Mouse (Mus musculus): Measurements from ENCODE around the gene Mrpl2.

Mrpl2 gene

DNA sequence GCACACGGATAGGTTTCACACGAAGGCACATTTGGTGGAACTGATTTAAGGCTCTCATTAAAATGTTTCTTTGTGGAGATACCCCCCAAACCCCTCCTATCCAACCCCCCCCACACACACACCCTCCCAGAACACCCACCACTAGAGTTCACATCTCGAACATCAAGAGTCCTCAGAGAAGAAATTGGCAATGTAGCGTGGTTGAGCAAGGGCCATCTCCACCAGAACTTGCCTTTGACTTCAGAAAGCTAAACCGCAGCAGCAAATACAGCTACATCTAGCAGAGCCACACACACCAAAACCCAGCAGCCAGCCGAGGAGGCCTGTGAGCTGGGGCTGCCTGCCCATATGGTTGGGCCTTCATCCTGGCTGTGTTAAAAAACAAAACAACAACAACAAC is 18.6 kb upstream of the Mrpl2 start:
- DNase-seq (ENCODE audit: low spot score) = no peak

DNA sequence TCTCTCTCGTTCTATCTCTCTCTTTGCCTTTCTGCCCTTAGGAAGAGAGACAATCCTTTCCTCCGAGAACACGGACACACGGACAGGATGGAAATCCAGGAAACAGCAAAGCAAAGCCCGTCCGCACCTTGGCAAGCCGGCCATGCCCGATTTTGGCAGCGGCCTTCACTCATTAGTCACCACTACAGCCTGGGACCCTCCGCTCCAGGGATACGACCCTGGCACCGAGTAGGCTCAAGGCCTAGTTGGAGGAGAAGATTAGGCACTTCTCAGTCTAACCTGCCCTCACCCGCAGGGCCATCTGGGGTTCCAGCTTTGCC is 17.6 kb upstream of the Mrpl2 start:
- DNase-seq (ENCODE audit: low spot score) = no peak

DNA sequence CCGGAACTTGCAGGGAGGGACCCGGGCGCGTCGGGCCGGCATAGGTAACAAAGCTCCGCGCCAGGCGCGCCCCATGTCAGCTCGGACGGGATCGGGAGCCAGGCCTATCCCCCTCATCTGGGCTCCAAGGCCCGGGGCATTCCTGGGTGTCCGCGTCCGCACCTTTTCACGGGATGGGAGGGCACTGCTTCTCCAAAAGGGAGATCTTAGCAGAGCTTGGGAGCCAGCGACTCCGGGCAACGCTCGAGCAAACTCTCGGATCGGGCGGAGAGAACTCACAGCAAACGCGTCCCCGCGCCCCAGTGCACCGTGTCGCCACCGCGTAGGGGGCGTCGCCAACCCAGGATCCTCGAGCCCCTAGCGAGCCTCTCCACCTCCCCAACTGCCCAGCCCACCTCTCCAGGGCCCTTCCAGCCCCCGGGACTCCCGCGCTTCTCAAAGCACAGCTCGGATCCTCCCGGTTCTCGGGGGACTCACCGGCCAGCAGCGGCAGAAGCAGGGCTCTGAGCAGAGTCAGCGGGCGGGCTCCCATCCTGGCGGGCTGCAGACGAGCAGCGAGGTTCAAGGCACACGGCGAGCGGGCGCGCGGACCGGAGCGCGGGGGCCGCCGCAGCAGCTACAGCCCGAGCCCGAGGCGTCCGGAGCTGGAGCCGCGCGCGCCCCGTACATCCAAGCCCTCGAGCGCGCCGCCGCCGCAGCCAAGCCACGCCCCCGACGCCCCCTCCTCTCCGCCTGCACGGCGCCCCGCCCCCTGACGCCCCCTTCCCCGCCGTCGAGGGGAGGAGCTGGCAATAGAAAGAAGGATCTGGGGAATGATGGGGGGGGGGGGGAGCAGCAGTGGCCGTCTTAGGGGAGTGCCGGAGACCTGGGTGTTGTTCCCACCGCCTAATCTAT is 17.0 kb upstream of the Mrpl2 start, which contains the start of gene Ptk7:
Gene Ptk7 (minus strand): TSS at position 714 of the 894 bp plus-strand sequence.
- DNase-seq (ENCODE audit: low spot score) = no peak

DNA sequence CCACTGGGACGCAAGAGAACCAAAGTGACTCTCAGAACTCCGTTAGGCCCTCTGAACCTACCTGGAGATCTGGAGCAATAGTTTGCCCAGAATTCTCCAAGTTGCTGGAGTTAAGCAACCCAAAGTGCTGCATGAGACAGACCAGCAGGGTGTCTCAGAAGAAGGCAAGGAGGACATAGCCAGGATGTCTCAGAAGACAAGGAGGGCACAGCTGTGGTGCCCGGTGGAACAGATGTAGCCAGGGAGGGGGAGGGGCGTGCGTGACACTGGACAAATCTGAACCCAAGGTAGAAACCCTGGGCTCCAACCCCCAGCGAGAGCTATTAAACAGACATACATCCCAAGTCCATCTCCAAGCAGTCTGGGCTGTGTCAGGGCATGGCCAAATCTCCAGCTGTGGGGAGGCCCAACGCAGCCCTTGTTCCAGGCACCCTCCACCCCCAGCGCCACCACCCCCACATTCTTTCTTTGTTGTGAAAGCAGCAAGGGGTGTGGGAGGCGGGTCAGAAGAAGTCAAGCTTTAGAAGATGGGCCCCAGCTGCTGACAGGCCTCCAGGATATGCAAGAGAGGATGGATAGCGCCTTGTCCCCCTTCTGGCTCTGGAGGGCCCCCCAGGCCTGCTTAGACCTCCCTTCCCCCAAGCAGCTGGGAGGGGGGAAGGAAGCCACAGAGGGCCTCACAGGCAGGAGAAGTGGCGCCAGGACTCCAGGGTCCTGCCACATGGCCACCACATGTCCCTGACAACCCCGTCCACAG is 16.2 kb upstream of the Mrpl2 start:
- DNase-seq (ENCODE audit: low spot score) = no peak

DNA sequence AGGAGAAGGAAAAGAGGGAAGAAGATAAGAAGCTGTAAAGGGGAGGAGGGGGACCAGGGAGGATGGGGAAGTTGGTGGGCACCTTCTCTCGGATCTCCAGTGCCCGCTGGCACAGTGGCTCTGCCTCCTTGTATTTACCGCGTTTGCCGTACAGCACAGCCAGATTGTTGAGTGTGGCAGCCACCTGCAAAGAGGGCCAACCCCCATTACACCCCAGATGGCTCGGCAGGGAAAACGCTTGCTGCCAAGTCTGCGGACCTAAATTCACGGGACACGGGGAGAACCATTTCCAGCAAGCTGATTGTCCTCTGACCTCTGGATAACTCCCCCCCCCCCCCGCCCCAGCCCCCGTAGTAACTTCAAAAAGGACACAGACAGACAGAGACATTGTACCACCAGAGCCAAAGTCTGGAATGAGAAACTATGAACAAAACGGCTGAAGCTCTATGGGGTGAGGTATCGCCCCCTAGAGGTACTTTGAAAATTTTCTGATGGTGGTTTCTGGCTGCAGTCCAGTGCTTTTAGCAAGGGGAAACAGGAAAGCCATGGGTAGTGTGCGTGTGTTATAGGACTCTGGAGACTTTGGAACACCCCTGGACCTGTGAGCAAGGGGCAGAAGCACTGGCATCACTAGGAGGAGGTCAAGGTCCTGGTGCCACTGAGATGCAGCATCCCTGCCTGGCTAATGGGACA is 9.1 kb upstream of the Mrpl2 start:
- peak; percentile 38 for DNase-seq (ENCODE audit: low spot score)

DNA sequence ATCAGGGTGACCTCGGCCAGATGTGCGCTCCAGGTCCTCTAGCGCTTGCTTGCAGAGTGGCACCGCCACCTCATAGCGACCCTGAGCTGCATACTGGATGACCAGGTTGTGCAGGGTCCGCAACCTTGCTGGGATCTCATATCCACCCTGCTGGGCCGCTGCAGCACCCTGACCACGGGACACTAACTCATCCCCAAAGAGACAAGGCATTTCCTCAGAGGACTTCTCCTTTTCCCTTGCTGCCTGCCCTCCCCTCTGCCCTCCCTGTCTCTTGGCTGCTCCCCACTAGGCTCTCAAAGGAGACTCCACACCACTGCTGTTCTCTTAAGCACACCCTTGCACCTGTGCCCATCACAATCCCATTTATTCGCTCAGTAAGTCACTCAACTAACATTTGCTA is 6.1 kb upstream of the Mrpl2 start:
- no peak for DNase-seq (ENCODE audit: low spot score)

DNA sequence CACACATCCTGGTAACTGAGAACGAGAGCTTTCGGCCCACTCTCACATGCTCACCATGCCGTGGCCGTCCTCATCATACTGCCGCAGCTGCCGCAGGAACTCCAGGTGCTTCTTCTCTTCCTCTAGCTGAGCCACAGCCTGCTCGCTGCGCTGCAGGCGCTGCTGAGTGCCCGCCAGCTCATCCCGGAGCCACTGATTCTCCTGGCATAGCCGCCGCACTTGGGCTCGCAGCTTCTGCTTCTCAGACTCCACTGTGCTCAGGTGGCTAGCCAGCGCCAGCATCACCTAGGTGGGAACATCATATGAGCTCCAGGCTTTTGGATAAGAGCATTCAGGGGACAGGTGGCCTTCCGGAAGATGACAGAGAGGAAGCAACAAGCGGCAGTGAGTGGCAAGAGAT is 4.0 kb upstream of the Mrpl2 start:
- no peak for DNase-seq (ENCODE audit: low spot score)

DNA sequence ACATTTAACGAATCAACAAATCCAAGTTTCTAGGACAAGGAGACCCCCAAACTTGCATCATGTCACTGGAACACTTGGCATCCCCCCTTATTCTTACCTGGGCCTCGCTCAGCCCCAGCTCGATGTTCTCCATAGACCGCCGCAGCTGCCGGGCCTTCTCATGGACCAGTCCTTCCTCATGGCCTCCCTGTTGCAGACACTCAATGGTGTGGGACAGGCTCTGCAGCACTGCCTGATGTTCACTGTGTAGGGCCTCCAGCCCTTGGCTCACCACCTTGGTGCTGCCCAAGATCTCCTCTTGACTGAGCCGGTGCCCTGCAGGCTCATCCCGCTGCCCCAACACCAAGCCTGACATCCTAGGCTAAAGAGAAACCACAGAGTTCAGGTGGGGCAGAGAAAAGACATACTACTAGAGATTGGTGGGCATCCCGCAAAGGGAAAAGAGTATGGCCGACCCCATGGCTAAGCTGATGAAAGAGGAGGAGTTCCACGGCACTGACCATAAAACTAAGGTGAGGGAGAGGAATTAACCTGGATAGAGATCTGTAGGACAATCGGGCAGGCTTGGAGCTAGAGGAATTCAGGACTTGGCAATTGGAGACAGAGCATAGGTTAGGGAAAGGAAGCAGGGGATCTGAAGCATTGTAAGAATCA is 1.8 kb upstream of the Mrpl2 start:
- no peak for DNase-seq (ENCODE audit: low spot score)

DNA sequence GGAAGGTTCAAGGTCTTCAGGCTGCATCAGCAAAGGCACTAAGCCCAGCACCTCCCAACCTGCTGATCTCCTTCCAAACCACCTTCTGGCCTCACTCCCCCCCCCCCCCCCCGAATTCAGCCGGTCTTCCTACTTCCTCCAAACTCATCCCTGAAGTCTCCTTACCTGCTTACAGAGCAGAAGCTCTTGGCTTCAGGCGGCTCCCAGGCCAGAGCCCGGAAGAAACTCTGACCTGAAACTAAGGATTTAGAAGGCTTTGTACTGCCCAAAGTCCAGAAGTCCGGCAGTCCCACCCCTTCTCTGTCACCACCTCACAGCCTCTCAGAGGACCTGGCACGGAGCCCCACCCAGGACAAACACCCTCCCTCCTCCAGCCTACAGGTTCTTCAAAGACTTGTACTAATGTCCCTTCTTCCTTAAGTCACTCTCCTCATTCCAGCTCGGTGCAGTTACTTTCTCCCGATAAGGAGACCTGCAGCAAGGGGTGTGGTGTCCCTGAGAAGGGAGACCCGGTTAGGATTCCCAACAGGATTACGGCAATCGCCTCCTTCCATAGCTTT is 1.0 kb upstream of the Mrpl2 start:
- peak; percentile 18 for DNase-seq (ENCODE audit: low spot score)

DNA sequence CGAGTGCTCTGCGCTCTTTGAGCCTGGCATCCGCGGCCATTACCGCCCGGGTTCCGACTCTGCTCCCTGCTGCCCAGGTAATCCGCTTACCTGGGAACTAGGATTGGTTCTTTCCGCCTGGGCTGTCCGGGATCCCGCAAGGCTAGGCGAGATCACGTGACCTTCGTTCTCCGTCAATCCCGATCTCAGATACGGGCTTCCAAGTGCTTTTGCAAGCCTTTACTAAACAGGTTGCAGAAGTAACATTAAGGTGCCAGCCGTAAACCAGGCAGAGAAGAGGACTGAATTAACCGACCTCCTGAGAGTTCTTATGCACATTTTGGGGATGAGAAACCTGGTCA is 263 bp downstream of the Mrpl2 start:
- no peak for DNase-seq (ENCODE audit: low spot score)

DNA sequence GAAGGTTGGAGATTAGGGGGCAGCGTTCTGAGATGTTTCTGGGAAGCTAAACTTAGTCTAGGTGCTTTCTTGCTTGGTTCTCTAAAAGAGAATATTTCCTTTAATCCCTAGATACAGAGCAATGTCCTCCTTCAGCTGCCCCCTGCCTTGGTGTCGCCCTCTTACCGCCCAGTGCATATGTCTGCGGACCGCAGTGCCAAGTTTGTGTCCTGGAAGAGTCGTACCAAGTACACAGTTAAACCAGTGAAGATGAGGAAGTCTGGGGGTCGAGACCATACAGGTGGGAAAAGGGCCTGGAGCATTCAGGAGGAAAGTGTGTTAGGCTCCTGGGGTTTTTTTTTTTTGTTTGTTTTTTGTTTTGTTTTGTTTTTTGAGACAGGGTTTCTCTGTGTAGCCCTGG is 1.2 kb downstream of the Mrpl2 start:
- no peak for DNase-seq (ENCODE audit: low spot score)

DNA sequence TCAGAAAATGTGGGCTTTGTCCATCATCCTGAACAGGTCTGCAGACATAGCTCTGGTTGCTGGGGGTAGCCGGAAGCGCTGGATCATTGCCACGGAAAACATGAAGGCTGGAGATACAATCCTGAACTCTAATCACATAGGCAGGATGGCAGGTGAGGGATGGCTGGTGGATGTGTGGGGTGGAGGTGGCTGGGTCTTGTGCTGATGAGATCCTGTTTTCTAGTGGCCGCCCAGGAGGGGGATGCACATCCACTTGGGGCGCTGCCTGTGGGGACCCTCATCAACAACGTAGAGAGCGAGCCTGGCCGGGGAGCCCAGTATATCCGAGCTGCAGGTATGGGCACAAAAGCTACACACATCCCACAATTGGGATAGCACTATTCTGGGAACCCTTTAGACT is 2.4 kb downstream of the Mrpl2 start:
- DNase-seq (ENCODE audit: low spot score) = no peak

DNA sequence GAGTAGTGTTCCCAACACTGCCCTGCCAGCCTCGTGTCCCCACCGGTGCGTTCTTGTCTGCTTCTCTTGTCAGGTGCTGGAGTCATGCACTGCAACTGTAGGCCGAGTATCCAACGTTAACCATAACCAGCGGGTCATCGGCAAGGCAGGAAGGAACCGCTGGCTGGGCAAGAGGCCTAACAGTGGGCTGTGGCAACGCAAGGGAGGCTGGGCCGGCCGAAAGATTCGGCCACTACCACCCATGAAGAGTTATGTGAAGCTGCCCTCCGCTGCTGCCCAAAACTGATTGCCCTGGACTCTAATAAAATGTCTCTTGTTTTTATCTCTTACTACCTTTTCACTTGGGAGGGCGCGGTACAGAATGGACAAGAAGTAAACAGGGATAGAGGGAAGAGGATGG is 3.8 kb downstream of the Mrpl2 start:
- no peak for DNase-seq (ENCODE audit: low spot score)

DNA sequence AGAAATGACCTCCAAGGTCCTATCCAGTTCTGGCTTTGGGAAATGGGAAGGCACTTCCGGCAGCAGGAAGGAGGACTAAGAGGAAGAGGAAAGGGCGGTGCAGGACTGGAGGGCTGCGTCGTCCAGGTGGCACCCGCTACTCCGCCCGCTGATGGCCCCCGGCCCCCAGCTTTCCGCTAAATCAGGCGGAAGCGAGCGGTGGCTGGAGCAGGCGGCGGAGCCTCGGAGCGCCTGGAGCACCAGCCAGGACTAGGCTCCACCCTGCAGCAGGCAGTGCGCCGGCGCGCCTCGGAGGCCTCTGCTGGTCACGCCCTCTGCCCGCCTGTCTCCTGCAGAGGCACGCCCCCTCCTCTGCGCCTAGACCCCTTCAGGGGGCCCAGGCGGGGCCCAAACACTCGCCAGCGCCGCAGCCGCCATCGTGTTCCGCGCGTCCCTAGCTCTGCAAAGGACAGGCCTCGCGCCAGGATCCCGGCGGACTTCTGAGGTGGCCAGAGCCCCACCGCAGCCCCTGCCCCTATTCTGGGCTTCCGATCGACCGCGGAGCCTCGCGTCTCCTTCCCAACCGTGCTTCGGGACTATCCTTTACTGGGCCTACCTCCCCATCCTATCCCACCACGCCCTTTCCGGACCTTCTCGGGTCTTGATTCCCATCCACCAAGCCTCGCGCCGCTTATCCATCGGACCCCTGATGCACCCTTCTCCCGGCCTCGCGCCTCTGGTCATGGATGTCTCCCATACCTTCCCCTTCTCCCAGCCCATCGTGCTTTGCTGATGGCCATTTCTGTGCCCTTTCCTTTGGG is 4.4 kb downstream of the Mrpl2 start, which contains the start of gene Cul7:
Gene Cul7 (plus strand): TSS at position 106 of the 800 bp plus-strand sequence.
- DNase-seq (ENCODE audit: low spot score) = peak; percentile 78

DNA sequence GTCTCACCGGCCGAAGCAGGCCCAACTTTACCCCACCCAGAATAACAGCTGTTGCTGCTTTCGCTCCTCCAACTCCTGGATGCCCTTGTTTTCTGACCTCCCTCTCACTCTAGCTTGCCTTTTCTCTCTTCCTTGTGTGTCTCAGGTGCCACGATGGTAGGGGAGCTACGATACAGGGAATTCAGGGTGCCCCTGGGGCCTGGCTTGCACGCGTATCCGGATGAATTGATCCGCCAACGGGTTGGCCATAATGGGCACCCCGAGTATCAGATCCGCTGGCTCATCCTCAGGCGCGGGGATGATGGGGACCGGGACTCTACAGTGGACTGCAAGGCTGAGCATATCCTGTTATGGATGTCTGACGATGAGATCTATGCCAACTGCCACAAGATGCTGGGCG is 5.3 kb downstream of the Mrpl2 start:
- no peak for DNase-seq (ENCODE audit: low spot score)

DNA sequence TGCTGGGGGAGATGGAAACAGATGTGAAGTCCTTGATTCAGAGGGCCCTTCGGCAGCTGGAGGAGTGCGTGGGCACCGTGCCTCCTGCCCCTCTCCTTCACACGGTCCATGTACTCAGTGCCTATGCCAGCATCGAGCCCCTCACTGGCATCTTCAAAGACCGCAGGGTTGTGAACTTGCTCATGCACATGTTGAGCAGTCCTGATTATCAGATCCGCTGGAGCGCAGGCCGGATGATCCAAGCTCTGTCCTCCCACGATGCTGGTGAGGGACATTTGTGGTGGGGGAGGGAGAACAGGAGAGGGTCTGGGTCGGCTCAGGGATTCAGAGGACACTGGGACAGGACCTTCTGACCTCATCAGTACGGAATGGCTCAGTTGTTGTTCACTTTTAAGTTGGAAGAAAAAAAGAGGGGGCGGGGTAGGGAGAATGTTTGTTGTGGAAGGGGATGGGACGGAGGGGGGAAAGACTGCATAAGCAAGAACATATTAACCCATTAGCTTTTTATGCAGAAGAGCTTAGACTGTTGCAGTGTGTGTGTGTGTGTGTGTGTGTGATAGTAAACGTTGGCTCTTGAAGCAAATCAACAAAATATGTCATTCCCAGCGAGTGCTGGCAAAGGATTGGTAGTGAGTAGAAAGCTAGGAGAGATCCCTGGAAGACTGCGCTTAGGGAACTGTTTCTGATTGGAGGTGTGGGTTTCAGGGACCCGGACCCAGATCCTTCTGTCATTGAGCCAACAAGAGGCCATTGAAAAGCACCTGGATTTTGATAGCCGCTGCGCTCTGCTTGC is 5.9 kb downstream of the Mrpl2 start:
- DNase-seq (ENCODE audit: low spot score) = no peak

DNA sequence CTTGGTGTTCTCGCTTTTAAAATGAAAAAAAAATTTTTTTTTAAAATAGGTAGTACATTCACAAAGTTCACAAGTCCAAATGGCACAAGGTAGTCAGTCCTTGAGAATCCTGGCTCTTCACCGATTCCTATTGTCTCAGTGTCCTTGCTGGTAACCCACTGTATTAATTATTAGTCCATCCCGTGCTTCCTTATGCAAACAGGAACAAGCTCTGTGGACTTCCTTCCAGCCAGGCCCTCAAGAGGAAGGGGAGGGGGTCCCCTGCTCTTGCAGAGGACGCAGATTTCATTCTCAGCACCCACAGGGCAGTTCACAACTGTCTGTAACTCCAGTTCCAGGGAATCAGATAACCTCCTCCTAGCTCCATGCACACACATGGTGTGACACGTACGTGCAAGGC is 10.0 kb downstream of the Mrpl2 start:
- no peak for DNase-seq (ENCODE audit: low spot score)

DNA sequence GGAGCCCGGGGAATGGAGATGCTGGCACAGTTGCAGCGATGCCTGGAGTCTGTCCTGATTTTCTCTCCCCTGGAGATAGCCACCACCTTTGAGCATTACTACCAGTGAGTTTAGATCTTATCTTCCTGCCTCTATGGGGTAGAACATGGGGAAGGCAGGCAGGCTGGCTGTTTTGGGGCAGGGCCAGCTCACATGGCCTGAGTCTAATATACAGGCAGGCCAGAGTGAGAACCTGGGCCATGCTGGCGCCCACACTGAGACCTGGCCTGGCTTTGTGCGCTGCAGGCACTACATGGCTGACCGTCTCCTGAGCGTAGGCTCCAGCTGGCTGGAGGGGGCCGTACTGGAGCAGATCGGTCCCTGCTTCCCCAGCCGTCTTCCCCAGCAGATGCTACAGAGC is 15.3 kb downstream of the Mrpl2 start:
- no peak for DNase-seq (ENCODE audit: low spot score)

DNA sequence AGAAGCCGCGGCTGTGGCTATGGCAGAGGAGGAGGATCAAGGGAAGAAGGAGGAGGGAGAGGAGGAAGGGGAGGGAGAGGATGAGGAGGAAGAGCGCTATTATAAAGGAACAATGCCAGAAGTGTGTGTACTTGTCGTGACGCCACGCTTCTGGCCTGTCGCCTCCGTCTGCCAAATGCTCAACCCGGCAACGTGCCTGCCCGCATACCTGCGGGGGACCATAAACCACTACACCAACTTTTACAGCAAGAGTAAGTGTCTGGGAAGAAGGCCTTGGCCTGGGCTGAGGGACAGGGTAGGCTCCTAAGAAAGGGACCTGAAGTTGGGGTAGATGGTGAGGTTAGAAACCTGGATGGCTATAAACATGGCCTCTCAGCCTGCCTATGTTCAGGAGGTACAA is 16.0 kb downstream of the Mrpl2 start:
- DNase-seq (ENCODE audit: low spot score) = no peak

DNA sequence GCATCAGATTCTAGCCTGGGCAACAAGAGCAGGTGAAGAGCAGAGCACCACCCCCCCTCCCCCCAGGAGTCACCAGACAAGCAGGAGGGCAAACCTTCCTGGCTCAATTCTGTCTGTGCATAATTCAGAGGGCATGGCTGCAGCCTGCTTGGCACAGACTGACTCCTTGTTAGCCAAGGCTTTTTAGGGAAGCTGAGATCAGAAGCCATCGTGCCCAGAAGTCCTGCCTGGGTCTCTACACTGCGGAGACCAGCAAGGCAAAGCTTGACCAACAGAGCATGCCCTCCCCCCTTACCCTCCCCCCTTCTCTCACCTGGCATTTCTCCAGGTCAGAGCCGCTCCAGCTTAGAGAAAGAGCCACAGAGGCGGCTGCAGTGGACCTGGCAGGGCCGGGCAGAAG is 16.7 kb downstream of the Mrpl2 start:
- DNase-seq (ENCODE audit: low spot score) = no peak
